Mouse (Mus musculus): ENCODE measurements around the gene Rbm20. TPM values are rescaled to one million over a fixed set of nuclear protein-coding genes. Genes with fewer than 3 reads are reported as not detected.

Gene Rbm20
- total RNA-seq, 2 experiments from 2014 or later = 0.17 TPM; not detected in 1

GRCm38 (mm10) chr19:53713364-53713763 is 36.3 kb downstream of the Rbm20 start:
- ATAC-seq (replicated peaks; ENCODE audit: poor library complexity) = no peak

GRCm38 (mm10) chr19:53716469-53716868 is 39.4 kb downstream of the Rbm20 start:
- ATAC-seq (replicated peaks; ENCODE audit: poor library complexity) = no peak

GRCm38 (mm10) chr19:53717364-53717763 is 40.3 kb downstream of the Rbm20 start:
- no peak for ATAC-seq (replicated peaks; ENCODE audit: poor library complexity)

- no peak for ATAC-seq (replicated peaks; ENCODE audit: poor library complexity)
These were observed 45.1 kb downstream of the Rbm20 start for GRCm38 (mm10) chr19:53722186-53722585.

GRCm38 (mm10) chr19:53724053-53724452 is 46.9 kb downstream of the Rbm20 start:
- no peak for ATAC-seq (replicated peaks; ENCODE audit: poor library complexity)

- no peak for ATAC-seq (replicated peaks; ENCODE audit: poor library complexity)
These were observed 49.2 kb downstream of the Rbm20 start for GRCm38 (mm10) chr19:53726340-53726739.

- no peak for ATAC-seq (replicated peaks; ENCODE audit: poor library complexity)
These were observed 49.6 kb downstream of the Rbm20 start for GRCm38 (mm10) chr19:53726755-53727154.

- ATAC-seq (replicated peaks; ENCODE audit: poor library complexity) = no peak
These were observed 50.2 kb downstream of the Rbm20 start for GRCm38 (mm10) chr19:53727277-53727676.

GRCm38 (mm10) chr19:53727886-53728669 is 51.0 kb downstream of the Rbm20 start:
- ATAC-seq (replicated peaks; ENCODE audit: poor library complexity) = no peak

GRCm38 (mm10) chr19:53729919-53730318 is 52.8 kb downstream of the Rbm20 start:
- ATAC-seq (replicated peaks; ENCODE audit: poor library complexity) = no peak

- peak; percentile 76 for ATAC-seq (replicated peaks; ENCODE audit: poor library complexity)
These were observed 54.7 kb downstream of the Rbm20 start for GRCm38 (mm10) chr19:53731761-53732201.

- ATAC-seq (replicated peaks; ENCODE audit: poor library complexity) = peak; percentile 63
These were observed 57.7 kb downstream of the Rbm20 start for GRCm38 (mm10) chr19:53734845-53735244.

- ATAC-seq (replicated peaks; ENCODE audit: poor library complexity) = no peak
These were observed 61.6 kb downstream of the Rbm20 start for GRCm38 (mm10) chr19:53738701-53739131.

- no peak for ATAC-seq (replicated peaks; ENCODE audit: poor library complexity)
These were observed 62.6 kb downstream of the Rbm20 start for GRCm38 (mm10) chr19:53739570-53740266.

GRCm38 (mm10) chr19:53740750-53741380 is 63.8 kb downstream of the Rbm20 start:
- no peak; the same call in 1 of the 2 replicates for ATAC-seq (replicated peaks; ENCODE audit: poor library complexity)

GRCm38 (mm10) chr19:53741902-53742301 is 64.8 kb downstream of the Rbm20 start:
- ATAC-seq (replicated peaks; ENCODE audit: poor library complexity) = peak; percentile 94

- no peak for ATAC-seq (replicated peaks; ENCODE audit: poor library complexity)
These were observed 68.2 kb downstream of the Rbm20 start for GRCm38 (mm10) chr19:53745354-53745753.

- no peak for ATAC-seq (replicated peaks; ENCODE audit: poor library complexity)
These were observed 69.0 kb downstream of the Rbm20 start for GRCm38 (mm10) chr19:53746116-53746515.

- no peak for ATAC-seq (replicated peaks; ENCODE audit: poor library complexity)
These were observed 71.2 kb downstream of the Rbm20 start for GRCm38 (mm10) chr19:53748236-53748775.

- no peak for ATAC-seq (replicated peaks; ENCODE audit: poor library complexity)
These were observed 72.2 kb downstream of the Rbm20 start for GRCm38 (mm10) chr19:53749326-53749725.
